Mouse (Mus musculus): ENCODE data around the gene Nxnl1.
A peak's percentile ranks its signal among the peaks of the same experiment; 100 is the strongest.

Nxnl1 gene

DNA sequence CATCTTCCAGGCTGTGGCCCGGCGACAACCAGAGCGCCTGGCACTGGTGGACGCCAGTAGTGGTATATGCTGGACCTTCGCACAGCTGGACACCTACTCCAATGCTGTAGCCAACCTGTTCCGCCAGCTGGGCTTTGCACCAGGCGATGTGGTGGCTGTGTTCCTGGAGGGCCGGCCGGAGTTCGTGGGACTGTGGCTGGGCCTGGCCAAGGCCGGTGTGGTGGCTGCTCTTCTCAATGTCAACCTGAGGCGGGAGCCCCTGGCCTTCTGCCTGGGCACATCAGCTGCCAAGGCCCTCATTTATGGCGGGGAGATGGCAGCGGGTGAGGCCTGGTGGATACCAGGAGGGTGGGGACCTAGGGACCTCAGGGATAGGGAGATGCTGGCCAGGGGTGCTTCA, 13.1 kb upstream of the Nxnl1 start:
- DNase-seq: no peak

DNA sequence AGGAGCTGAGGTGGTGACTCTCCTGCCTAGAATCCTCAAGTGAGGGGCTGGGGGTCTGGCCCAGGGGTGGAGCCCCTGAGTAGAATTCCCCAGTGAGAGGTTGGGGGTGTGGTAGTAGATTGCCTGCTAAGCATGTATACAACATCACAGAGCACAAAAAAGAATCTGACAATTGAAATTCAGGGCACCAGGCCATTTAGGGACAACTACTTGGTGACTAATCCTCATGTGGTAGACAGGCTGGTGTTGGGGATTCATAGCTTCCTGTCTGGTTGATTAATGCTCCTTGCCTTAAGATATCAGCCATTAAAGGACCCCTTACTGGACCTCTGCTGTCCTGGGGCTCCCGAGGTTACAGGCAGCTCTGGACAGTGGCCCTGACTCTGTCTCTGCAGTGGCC, 12.6 kb upstream of the Nxnl1 start:
- no peak for DNase-seq

DNA sequence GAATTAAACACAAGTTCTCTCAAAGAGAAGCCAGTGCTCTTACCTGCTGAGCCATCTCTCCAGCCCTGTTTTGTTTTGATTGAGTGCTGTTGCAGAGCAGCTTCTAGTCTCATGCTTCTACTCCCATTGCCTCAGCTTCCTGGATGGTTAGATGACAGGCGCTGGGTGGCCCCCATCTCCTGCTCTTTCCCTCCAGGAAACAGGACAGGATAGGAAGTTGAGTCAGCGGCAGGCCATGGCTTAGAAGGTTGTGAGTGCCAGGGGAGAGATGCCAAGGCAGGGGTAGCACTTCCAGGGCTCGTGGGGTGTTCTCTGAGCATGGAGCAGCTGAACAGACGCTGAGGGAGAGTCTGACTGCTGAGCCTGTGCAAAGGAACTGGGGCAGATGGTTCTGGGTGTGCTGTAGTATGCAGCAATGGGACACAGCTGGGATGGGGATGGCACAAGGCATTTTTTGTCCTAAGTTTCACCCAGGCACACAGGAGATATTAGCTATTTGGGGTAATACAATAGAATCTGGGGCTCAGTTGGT, 11.5 kb upstream of the Nxnl1 start:
- no peak for DNase-seq

GRCm38 (mm10) chr8:71575020-71575419, 8.6 kb upstream of the Nxnl1 start:
- no peak for DNase-seq

GRCm38 (mm10) chr8:71574426-71574825, 8.0 kb upstream of the Nxnl1 start:
- no peak for DNase-seq

DNA sequence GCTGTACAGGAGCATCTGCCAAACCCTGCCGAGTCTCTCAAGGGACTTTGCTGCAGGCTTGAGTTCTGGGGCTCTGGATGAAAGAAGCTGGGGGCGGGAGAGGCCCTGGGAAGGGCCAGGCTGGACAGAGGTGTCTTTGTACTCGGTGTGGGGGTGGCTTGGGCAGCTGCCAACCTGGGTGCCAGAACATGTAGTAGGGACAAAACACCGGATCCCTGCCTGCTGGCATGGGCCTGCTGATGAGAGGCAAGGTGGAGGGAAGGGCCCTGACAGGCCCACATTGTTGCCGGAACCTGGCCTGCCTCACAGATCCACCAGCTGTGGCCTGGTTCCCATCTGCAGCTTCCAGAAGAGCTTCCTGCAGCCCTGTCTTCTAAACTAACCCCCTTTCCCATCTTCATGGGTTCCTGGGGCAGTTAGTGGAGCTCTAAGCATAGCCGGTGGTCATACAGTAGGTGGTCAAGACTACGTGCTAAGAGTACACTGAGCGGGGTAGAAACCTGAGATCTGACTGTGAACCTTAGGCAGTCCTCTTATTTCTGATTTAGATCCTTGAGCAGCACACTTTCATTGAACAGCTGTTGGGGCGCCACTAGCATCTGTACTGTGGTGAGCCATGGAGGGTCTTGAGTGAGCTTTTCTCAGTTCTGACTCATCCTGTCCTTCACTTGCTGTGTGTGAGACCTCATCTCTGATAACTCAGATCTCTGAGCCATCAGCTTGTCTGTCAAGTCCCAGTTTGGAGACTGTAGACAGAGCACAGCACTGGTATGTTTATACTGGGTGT, 6.6 kb upstream of the Nxnl1 start:
- peak; percentile 85 to 89 for DNase-seq

DNA sequence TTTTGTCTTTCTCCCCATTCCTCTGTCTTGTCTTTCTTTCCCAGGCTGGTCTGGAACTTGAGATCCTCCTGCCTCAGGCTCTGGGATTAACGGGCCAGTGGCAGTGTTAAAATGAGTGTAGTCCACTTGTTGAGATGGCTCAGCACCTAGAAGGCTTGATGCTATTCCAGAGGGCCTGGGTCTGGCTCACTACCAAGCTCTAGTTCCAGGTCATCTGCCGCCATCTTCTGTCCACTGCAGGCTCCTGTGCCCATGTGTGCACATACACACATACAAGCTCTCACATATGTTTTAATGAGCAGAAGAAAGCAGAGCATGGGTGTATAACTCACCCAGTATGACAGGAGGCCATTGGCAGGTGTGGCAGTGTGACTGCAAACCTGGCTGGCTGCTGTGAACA, 5.7 kb upstream of the Nxnl1 start:
- DNase-seq: peak in 1 of 2 experiments; percentile 37

DNA sequence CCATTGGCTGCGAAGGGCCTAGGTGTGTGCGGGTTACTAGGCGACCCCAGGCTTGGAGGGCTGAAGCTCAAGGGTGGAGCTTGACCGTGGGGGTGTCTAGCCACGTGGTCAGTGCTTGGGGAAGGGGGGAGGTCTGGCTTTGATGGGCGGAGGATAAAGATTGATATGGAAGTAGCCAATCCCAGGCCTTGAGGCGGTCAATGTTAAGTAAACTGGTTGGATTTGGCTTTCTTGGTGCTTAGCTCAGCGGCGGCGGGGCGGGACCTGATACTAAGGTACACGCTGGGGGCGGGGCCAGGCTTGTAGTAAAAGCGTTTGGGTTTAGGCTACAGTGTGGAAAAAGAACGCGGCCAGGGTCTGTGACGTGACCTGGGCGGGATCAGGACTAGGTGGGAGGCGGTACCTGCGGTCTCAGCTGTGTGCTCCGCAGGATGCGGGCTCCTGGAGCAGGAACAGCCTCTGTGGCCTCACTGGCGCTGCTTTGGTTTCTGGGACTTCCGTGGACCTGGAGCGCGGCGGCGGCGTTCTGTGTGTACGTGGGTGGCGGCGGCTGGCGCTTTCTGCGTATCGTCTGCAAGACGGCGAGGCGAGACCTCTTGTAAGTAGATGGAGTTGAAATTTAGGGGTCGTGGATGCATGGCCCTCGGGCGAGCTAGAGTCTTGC, 4.0 kb upstream of the Nxnl1 start:
- DNase-seq: peak; percentile 99

DNA sequence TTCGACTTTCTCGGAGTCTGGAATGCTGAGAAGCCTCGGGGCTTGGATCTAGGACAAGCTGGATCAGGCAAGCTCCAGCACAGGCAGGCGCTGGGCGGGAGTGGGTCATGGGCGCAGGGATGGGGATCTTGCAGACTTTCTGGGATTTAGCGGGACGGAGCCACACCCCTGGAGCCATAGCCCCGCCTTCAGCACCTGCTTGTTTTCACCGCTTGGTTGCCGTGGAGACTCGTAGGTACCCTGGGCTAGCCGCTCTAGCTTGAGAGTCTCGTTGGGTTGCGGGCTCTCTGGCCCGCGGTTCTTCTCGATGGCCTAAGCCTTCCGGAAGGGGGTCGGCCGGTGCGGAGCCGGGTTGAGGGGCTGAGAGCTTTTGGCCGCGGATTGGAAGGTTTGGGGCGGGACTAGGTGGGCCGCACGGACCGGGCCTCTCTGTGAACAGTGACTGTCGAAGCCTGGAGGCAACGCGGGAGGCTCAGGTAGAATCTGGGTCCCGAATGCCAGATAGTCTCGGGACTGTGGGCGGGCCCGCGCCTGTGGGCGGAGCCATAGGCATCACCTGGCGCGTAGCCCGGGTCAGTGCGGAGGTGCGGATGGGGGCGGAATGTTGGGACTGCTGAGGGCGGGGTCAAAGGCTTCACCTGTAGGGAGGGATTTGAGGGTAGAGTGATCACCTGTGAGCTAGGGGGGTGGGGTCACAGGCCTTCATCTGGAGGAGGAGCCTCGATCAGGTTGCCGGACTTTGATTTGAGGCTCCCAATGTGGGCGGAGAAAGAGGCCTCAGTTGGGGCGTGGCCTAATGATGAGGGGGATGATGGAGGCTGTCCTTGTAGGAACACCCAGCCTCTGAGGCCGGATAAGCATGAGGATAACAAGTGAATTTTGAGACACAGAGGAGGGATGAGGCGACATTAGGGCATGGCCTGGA, 3.2 kb upstream of the Nxnl1 start:
- DNase-seq: peak; percentile 95 to 98

- DNase-seq: no peak
Observed at GRCm38 (mm10) chr8:71568941-71569340, 2.5 kb upstream of the Nxnl1 start.

GRCm38 (mm10) chr8:71568387-71568937, 2.1 kb upstream of the Nxnl1 start, which contains the start of gene Slc27a1:
Gene Slc27a1, plus strand, starts transcription at chr8:71568882.
- peak; percentile 93 to 94 for DNase-seq

DNA sequence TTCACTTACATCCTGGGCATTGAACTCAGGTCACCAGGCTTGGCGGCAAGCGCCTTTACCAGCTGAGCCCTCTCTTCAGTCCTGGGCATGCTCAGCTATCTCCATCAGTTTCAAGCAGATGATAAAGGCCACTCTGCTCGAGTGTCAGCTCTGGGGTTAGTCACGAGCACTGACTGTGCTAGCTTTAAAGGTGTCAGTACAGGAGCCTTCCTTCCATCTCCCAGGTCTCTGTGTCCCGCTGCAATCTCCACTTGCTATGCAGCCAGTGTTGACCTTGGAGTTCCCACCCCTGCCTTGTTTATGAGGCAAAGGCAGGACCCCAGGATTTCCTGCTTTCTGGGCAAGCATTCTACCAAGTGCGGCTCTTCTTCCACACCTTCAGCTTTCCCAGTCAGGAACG, 1.2 kb upstream of the Nxnl1 start:
- no peak for DNase-seq

- DNase-seq: no peak
Observed at GRCm38 (mm10) chr8:71563992-71564391, 2.4 kb downstream of the Nxnl1 start.

DNA sequence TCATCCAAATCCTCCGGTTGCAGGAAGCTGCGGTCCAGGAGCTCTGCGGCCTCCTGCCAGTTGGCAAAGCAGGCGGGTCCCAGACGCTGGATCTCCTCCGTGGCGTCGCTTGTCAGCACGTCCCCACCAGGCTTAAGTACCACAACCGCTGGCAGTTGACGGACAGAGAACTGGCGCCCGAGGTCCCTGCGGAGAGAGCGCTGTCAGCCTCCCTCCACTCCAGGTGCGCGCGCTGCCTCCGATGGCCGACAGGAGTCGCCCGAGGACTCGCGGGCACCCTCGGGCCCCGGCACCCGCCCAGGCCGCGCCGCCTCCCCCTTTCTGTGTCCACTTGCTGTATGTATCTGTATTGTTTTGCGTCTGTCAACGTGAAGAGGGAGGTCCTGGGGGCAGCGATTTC, 3.6 kb downstream of the Nxnl1 start:
- DNase-seq: peak; percentile 80 to 94

- peak; percentile 57 to 82 for DNase-seq
Observed at GRCm38 (mm10) chr8:71561401-71561800, 5.0 kb downstream of the Nxnl1 start.

DNA sequence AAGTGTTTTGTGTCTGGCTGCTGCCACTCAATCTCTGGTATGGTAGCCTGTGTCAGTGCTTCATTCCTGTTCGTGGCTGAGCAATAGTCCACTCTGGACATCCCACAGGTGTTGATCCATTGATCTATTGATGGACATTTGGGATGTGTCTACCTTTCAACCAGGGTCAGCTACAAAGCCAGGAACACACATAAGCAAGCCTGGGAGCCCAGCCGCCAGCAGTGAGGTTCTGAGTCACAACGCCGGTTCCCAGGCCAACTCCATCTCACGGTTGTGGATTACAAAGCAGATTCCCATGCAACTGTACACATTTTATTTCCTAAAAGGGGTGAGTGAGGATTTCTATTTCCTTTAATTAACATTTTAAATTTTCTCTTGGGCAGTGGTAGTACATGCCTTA, 5.6 kb downstream of the Nxnl1 start:
- DNase-seq: no peak

GRCm38 (mm10) chr8:71560071-71560470, 6.3 kb downstream of the Nxnl1 start:
- DNase-seq: no peak

DNA sequence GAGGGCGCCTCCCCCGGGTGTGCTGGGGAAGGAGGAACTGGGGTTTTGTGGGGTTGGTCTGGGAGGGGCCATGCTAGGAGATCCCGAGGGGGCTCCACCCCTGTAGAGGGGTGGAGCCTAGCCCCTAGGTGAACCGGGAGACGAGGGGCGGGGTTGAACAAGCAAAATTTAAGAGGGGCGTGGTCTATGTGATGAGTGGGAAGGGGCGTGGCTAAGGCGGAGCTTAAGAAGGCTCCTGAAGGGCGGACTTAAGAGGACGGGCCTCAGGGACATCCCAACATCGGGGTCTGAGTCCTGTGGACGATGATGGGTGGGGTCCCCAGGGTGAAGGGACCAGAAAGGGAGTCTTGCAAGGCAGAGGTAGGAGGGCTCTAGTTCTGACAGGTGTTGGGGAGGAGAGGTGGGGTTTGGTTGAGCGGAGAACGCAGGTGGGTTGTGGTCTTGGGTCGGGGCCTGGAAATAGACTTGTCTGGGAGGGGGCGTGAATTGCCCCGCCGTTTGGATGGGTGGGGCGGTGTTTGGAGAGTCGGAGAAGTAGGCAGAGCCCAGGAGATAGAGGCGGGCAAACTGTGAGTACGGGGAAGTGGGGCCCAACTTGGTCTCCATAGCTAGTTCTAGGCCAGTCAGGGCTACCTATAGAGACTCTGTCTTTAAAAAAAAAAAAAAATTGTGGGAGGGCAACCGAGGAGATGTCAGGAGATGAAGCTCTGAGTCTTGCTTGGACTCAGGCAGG, 7.3 kb downstream of the Nxnl1 start:
- peak; percentile 88 to 90 for DNase-seq

DNA sequence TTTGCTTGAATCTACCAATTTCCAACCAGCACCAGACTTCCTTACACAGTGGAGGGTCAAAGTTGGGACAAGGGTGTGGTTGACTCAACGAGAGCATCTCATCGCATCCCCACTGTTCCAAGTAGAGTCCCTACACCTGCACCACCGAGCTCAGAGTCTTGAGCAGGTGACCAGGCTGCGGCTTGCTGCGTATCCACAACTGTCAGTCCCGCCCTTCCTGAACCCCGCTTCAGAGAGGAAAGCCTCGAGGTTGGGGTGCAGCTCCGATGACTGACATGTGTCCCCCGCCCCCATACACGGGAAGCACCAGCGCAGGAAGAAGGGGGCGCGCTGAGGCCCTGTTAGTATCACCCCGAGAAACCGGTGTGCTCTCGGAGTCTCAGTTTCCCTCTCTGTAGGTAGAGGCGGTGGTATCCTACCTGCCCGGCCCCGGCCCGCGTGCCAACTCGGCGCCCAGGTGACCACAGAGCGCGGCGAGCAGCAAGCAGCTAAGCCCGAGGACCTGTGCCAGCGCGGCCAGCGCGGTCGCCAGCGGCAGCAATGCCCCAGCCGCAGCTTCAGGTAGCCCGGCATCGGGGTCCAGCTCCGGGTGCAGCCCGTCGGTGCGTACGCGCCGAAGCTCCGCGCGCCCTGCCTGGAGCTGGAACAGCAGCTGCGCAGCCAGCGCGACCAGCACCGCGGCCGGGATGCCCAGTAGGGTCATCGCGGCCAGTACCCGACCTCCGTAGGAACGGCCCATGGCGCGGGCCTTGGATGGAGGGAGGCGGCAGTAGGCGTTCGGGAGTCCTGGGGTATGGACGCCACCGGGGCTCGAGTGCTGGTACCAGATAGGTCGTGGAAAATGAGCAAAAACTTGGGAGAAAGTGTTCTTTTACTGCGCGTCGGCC, 8.1 kb downstream of the Nxnl1 start, which contains the start of gene Tmem221:
Gene Tmem221 (minus strand): TSS at position 801 of the 887 bp plus-strand sequence.
- no peak for DNase-seq

GRCm38 (mm10) chr8:71554644-71555043, 11.8 kb downstream of the Nxnl1 start:
- no peak for DNase-seq

GRCm38 (mm10) chr8:71554001-71554400, 12.4 kb downstream of the Nxnl1 start:
- no peak for DNase-seq
